Mouse (Mus musculus) stomach, postnatal 0 days (tissue): Measurements from ENCODE around the gene Syt17.

Source experiments
- CTCF ChIP-seq: IDR thresholded peaks from 2 replicates; pipeline ENCODE4 v1.5.1; 2016; ENCODE audit warnings: antibody characterized with exemption, low read depth, mild to moderate bottlenecking, moderate library complexity
- EP300 ChIP-seq: optimal IDR thresholded peaks from 2 replicates; pipeline ENCODE3; 2016; ENCODE audit warnings: antibody characterized with exemption

DNA sequence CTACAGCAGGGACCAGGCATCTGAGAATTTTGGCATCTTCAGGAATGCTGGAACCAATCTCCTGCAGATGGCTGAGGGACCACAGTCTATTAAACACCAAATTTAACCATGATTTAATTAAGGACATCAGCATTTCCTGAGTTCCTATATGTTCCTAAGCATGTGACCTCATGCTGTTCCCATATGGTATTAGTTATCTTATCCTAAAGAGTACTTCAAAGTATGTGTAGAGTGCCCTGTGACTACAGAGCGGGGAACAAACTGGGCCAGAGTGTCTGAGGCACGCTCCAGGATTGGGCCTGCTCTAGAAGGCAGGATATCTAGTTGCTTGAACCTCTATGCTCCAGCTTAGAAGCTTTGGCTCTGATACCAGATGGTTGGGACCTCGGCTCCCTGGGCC lies 82.1 kb downstream of the Syt17 start:
- no peak for TF ChIP-seq CTCF
- no peak for TF ChIP-seq EP300
